Mouse (Mus musculus): ENCODE results near the gene Btbd9.

- TF ChIP-seq CTCF (IDR thresholded peaks at IDR 0.05) (no peak), EP300 (IDR thresholded peaks at IDR 0.05) (no peak)
Observed at GRCm38 (mm10) chr17:30335746-30336145, 240.5 kb downstream of the Btbd9 start.
